Mouse (Mus musculus): ENCODE results near the gene Olfr1112. TPM values are rescaled to one million over a fixed set of nuclear protein-coding genes. Genes with fewer than 3 reads are reported as not detected.
"Not testable (repeated sequence)": the region's sequence is repeated elsewhere in the genome, so short reads cannot be mapped to it uniquely, and the experiment has no call there.

The Olfr1112 gene
- not detected in 2 replicates for polyA plus RNA-seq (2014; fragmentation: Nextera tagmentation; extraction: Ambion mirVana)

DNA sequence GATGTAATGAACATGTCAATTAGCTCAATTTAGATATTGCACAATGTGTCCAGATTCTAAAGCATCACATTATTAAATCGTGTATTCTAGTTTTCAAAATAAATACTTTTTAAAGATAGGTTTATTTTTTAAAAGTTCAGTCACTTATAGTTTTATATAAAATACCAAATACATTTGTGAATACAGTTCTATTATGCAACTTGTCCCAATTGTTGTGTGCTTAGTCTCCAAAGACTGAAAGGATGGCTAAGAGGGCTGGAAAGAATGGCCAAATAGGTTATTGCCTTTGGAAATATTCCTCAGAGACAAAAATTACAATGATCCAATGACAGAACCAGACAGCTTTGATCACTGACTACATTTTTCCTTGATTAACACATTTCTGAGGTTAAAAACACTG is at the start of gene Olfr1112:
Gene Olfr1112 (plus strand): TSS at position 301 of the 400 bp plus-strand sequence.
- Histone ChIP-seq H3K4me3 (ENCODE audit: low read depth, low read length) (no peak within 1 kb of the TSS), H3K9ac (ENCODE audit: low read length) (no peak within 1 kb of the TSS), H3K36me3 (ENCODE audit: control insufficient read depth, insufficient read depth, low read length) (no peaks in the 10 kb centered on the region), H3K4me1 (ENCODE audit: control insufficient read depth, insufficient read depth, low read length) (no peaks in the 10 kb centered on the region), H3K4me2 (ENCODE audit: low read depth) (no peak within 1 kb of the TSS), H3K9me3 (ENCODE audit: control insufficient read depth, low read length) (no peaks in the 10 kb centered on the region), H3K27me3 (ENCODE audit: control insufficient read depth, insufficient read depth, low read length) (no peaks in the 10 kb centered on the region), H3K27ac (ENCODE audit: low read depth, low read length) (no peak within 1 kb of the TSS)
- ATAC-seq (ENCODE audit: insufficient read depth, low FRiP score, low TSS enrichment) (no peak), DNase-seq (ENCODE audit: low spot score) (no peak)
- WGBS: 84% methylated on average over 1 of the region's 1 CpGs

DNA sequence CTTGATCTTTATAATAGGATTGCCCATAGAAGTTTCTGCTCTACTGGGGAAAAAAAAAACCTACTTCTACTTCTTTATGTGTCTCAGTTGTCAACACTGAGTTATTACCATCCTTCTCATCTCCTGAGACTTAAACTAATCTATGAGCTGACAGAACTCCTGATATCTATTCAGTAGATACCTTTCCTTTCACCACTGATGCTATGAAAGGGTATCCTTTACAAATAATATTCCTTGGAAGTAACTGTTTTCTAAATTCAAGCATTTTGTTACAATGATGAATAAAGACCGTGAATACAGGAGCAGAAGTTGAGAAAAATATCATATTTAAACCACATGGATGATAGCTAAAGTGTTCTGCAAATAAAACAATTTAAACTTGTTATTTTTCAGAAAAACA is 47.4 kb upstream of the Olfr1112 start, which contains the start of gene Olfr1110:
Gene Olfr1110 (minus strand): TSS at position 101 of the 400 bp plus-strand sequence.
- DNase-seq (ENCODE audit: low spot score) (no peak), ATAC-seq (ENCODE audit: insufficient read depth, low FRiP score, low TSS enrichment) (no peak)
- Histone ChIP-seq H3K36me3 (ENCODE audit: control insufficient read depth, insufficient read depth, low read length) (no peaks in the 10 kb centered on the region), H3K27me3 (ENCODE audit: control insufficient read depth, insufficient read depth, low read length) (no peaks in the 10 kb centered on the region), H3K27ac (ENCODE audit: low read depth, low read length) (no peak within 1 kb of the TSS), H3K4me1 (ENCODE audit: control insufficient read depth, insufficient read depth, low read length) (no peaks in the 10 kb centered on the region), H3K4me2 (ENCODE audit: low read depth) (no peak within 1 kb of the TSS), H3K9me3 (ENCODE audit: control insufficient read depth, low read length) (no peaks in the 10 kb centered on the region), H3K9ac (ENCODE audit: low read length) (no peak within 1 kb of the TSS), H3K4me3 (ENCODE audit: low read depth, low read length) (no peak within 1 kb of the TSS)
- 85% methylated on average over 1 of the region's 1 CpGs for WGBS

DNA sequence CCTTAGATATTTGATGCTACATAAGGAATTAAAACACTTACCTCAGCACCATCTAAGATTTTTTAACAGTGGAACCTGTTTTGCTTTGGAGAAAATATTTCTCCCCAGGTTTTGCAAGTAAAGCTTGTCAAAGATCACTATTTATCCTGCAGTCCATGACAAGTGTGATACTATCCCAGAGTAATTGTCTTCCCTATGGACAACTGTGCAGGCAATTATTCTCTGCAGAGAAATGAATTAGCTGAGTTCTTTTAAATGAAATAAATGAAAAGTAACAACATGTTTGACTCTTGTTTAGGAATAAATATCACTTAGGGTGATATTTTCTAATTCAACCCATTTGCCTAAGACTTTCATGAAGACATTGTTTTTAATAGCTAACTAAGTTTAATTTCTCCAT is 35.1 kb upstream of the Olfr1112 start, which contains the start of gene Olfr1111:
Gene Olfr1111 (minus strand): TSS at position 101 of the 400 bp plus-strand sequence.
- no peaks in the 10 kb centered on the region for H3K27me3 ChIP-seq (ENCODE audit: control insufficient read depth, insufficient read depth, low read length)
- no peak within 1 kb of the TSS for H3K4me2 ChIP-seq (ENCODE audit: low read depth)
- no peak within 1 kb of the TSS for H3K9ac ChIP-seq (ENCODE audit: low read length)
- no peaks in the 10 kb centered on the region for H3K36me3 ChIP-seq (ENCODE audit: control insufficient read depth, insufficient read depth, low read length)
- DNase-seq (ENCODE audit: low spot score): no peak
- no peaks in the 10 kb centered on the region for H3K9me3 ChIP-seq (ENCODE audit: control insufficient read depth, low read length)
- H3K4me1 ChIP-seq (ENCODE audit: control insufficient read depth, insufficient read depth, low read length): no peaks in the 10 kb centered on the region
- H3K27ac ChIP-seq (ENCODE audit: low read depth, low read length): no peak within 1 kb of the TSS
- ATAC-seq (ENCODE audit: insufficient read depth, low FRiP score, low TSS enrichment): no peak
- H3K4me3 ChIP-seq (ENCODE audit: low read depth, low read length): no peak within 1 kb of the TSS

DNA sequence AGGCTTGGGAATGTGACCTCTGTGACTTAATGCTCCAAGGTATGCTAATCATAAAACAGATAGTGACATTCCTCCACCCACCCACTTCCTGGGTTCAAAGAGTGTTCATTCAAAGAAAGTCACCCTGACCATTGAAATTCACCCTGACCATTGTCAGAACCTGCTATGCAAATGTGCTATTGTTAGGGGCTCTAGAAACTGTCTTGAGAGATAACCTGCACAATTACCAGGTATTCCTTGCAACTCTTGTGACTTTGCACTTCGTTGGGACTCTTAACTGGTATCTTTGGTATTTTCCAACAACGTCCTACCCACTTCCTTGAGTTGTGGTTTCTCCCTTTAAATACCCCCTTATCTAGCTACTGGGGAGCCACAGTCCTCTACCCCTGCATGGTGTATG is 19.9 kb upstream of the Olfr1112 start:
- H3K4me2 ChIP-seq (ENCODE audit: low read depth); H3K4me3 ChIP-seq (ENCODE audit: low read depth, low read length); ATAC-seq (ENCODE audit: insufficient read depth, low FRiP score, low TSS enrichment); H3K36me3 ChIP-seq (ENCODE audit: control insufficient read depth, insufficient read depth, low read length); H3K27me3 ChIP-seq (ENCODE audit: control insufficient read depth, insufficient read depth, low read length); H3K9ac ChIP-seq (ENCODE audit: low read length); DNase-seq (ENCODE audit: low spot score); H3K4me1 ChIP-seq (ENCODE audit: control insufficient read depth, insufficient read depth, low read length); H3K9me3 ChIP-seq (ENCODE audit: control insufficient read depth, low read length); H3K27ac ChIP-seq (ENCODE audit: low read depth, low read length): not testable (repeated sequence)
- WGBS: 82% methylated on average over 2 of the region's 2 CpGs

DNA sequence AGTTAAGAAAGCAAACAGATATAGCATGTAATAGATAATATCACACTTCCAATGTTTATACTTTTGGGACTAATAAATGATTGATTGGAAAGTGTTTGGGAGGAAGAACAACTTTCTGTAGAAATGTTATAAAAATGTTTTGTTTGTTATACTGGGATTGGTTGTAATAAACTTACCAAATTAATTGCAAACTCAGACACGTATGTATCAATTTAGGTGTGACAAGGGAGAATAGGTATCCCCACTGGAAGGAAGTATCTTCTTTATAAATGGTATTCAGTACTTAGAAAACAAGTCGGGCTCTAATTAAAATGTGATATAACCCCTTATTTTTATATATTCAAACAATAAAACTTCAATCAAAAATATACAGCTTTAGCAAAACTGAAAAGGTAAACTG is 21.1 kb downstream of the Olfr1112 start, which contains the start of gene Olfr1113:
Gene Olfr1113 (plus strand): TSS at position 301 of the 400 bp plus-strand sequence.
- no peaks in the 10 kb centered on the region for H3K27me3 ChIP-seq (ENCODE audit: control insufficient read depth, insufficient read depth, low read length)
- WGBS: 91% methylated on average over 2 of the region's 2 CpGs
- no peak for ATAC-seq (ENCODE audit: insufficient read depth, low FRiP score, low TSS enrichment)

More for the DNA sequence above, 21.1 kb downstream of the Olfr1112 start, which contains the start of gene Olfr1113:
- no peaks in the 10 kb centered on the region for H3K4me1 ChIP-seq (ENCODE audit: control insufficient read depth, insufficient read depth, low read length)
- H3K4me3 ChIP-seq (ENCODE audit: low read depth, low read length): no peak within 1 kb of the TSS
- H3K4me2 ChIP-seq (ENCODE audit: low read depth): no peak within 1 kb of the TSS
- H3K36me3 ChIP-seq (ENCODE audit: control insufficient read depth, insufficient read depth, low read length): no peaks in the 10 kb centered on the region
- H3K9ac ChIP-seq (ENCODE audit: low read length): no peak within 1 kb of the TSS
- no peak for DNase-seq (ENCODE audit: low spot score)
- no peaks in the 10 kb centered on the region for H3K9me3 ChIP-seq (ENCODE audit: control insufficient read depth, low read length)
- no peak within 1 kb of the TSS for H3K27ac ChIP-seq (ENCODE audit: low read depth, low read length)

Other genes starting within 250 kb of the Olfr1112 start
- gene Olfr1099, start 227.1 kb upstream of the Olfr1112 start, polyA plus RNA-seq (2014; fragmentation: Nextera tagmentation; extraction: Ambion mirVana): not detected in 2 replicates
- not detected in 2 replicates for gene Olfr1100, start 207.8 kb upstream of the Olfr1112 start, polyA plus RNA-seq (2014; fragmentation: Nextera tagmentation; extraction: Ambion mirVana)
- gene Olfr1101, start 196.6 kb upstream of the Olfr1112 start, polyA plus RNA-seq (2014; fragmentation: Nextera tagmentation; extraction: Ambion mirVana): not detected in 2 replicates
- not detected in 2 replicates for gene Olfr1102, start 189.4 kb upstream of the Olfr1112 start, polyA plus RNA-seq (2014; fragmentation: Nextera tagmentation; extraction: Ambion mirVana)
- gene Olfr1104, start 160.7 kb upstream of the Olfr1112 start, polyA plus RNA-seq (2014; fragmentation: Nextera tagmentation; extraction: Ambion mirVana): not detected in 2 replicates
- gene Olfr1105, start 151.3 kb upstream of the Olfr1112 start, polyA plus RNA-seq (2014; fragmentation: Nextera tagmentation; extraction: Ambion mirVana): not detected in 2 replicates
- not detected in 2 replicates for gene Olfr1106, start 135.5 kb upstream of the Olfr1112 start, polyA plus RNA-seq (2014; fragmentation: Nextera tagmentation; extraction: Ambion mirVana)
- not detected in 2 replicates for gene Olfr1107, start 112.0 kb upstream of the Olfr1112 start, polyA plus RNA-seq (2014; fragmentation: Nextera tagmentation; extraction: Ambion mirVana)
- gene Olfr1109, start 91.8 kb upstream of the Olfr1112 start, polyA plus RNA-seq (2014; fragmentation: Nextera tagmentation; extraction: Ambion mirVana): not detected in 2 replicates
- gene Olfr259, start 73.2 kb upstream of the Olfr1112 start, polyA plus RNA-seq (2014; fragmentation: Nextera tagmentation; extraction: Ambion mirVana): not detected in 2 replicates
- not detected in 2 replicates for gene Olfr1110, start 47.5 kb upstream of the Olfr1112 start, polyA plus RNA-seq (2014; fragmentation: Nextera tagmentation; extraction: Ambion mirVana)
- not detected in 2 replicates for gene Olfr1111, start 35.2 kb upstream of the Olfr1112 start, polyA plus RNA-seq (2014; fragmentation: Nextera tagmentation; extraction: Ambion mirVana)
- not detected in 2 replicates for gene Olfr1113, start 21.2 kb downstream of the Olfr1112 start, polyA plus RNA-seq (2014; fragmentation: Nextera tagmentation; extraction: Ambion mirVana)
- not detected in 2 replicates for gene Olfr1115, start 60.2 kb downstream of the Olfr1112 start, polyA plus RNA-seq (2014; fragmentation: Nextera tagmentation; extraction: Ambion mirVana)
- gene Olfr1116, start 79.7 kb downstream of the Olfr1112 start, polyA plus RNA-seq (2014; fragmentation: Nextera tagmentation; extraction: Ambion mirVana): not detected in 2 replicates
- not detected in 2 replicates for gene Olfr1118, start 119.8 kb downstream of the Olfr1112 start, polyA plus RNA-seq (2014; fragmentation: Nextera tagmentation; extraction: Ambion mirVana)
- not detected in 2 replicates for gene Olfr1120, start 167.0 kb downstream of the Olfr1112 start, polyA plus RNA-seq (2014; fragmentation: Nextera tagmentation; extraction: Ambion mirVana)
- gene Olfr1121, start 182.1 kb downstream of the Olfr1112 start, polyA plus RNA-seq (2014; fragmentation: Nextera tagmentation; extraction: Ambion mirVana): not detected in 2 replicates
- gene Olfr1122, start 198.1 kb downstream of the Olfr1112 start, polyA plus RNA-seq (2014; fragmentation: Nextera tagmentation; extraction: Ambion mirVana): not detected in 2 replicates
- gene Olfr1123, start 228.8 kb downstream of the Olfr1112 start, polyA plus RNA-seq (2014; fragmentation: Nextera tagmentation; extraction: Ambion mirVana): not detected in 2 replicates
- not detected in 2 replicates for gene Olfr1124, start 242.5 kb downstream of the Olfr1112 start, polyA plus RNA-seq (2014; fragmentation: Nextera tagmentation; extraction: Ambion mirVana)